Mouse (Mus musculus): ENCODE measurements at regions not wholly inside any gene's neighbourhood (a gene's known extent, or its start where the extent isn't known, plus 50 kb on each side); places are given as distances from the start of the nearest gene placed in this dataset.

GRCm38 (mm10) chr8:109012655-109013054 is 481.2 kb upstream of the Pmfbp1 start:
- DNase-seq (ENCODE audit: low spot score in 2 of 2), result no peak

- no peak for DNase-seq (ENCODE audit: low spot score in 2 of 2)
Observed at GRCm38 (mm10) chr8:109013577-109013976, 480.2 kb upstream of the Pmfbp1 start.

- peak in 1 of 2 experiments; percentile 11 for DNase-seq (ENCODE audit: low spot score in 2 of 2)
Observed at GRCm38 (mm10) chr8:109014746-109015145, 479.1 kb upstream of the Pmfbp1 start.

GRCm38 (mm10) chr8:109019565-109019964 is 474.3 kb upstream of the Pmfbp1 start:
- DNase-seq (ENCODE audit: low spot score in 2 of 2), result no peak

- no peak for DNase-seq (ENCODE audit: low spot score in 2 of 2)
Observed at GRCm38 (mm10) chr8:109020102-109020501, 473.7 kb upstream of the Pmfbp1 start.

GRCm38 (mm10) chr8:109027923-109028322 is 465.9 kb upstream of the Pmfbp1 start:
- DNase-seq (ENCODE audit: low spot score in 2 of 2), result no peak

- no peak for DNase-seq (ENCODE audit: low spot score in 2 of 2)
Observed at GRCm38 (mm10) chr8:109053608-109054007, 440.2 kb upstream of the Pmfbp1 start.

GRCm38 (mm10) chr8:109059152-109059551 is 434.7 kb upstream of the Pmfbp1 start:
- no peak for DNase-seq (ENCODE audit: low spot score in 2 of 2)

- no peak for DNase-seq (ENCODE audit: low spot score in 2 of 2)
Observed at GRCm38 (mm10) chr8:109062376-109062775, 431.5 kb upstream of the Pmfbp1 start.

GRCm38 (mm10) chr8:109073715-109074114 is 420.1 kb upstream of the Pmfbp1 start:
- no peak for DNase-seq (ENCODE audit: low spot score in 2 of 2)

- DNase-seq (ENCODE audit: low spot score in 2 of 2), result no peak
Observed at GRCm38 (mm10) chr8:109075006-109075405, 418.8 kb upstream of the Pmfbp1 start.

- DNase-seq (ENCODE audit: low spot score in 2 of 2), result no peak
Observed at GRCm38 (mm10) chr8:109079223-109079622, 414.6 kb upstream of the Pmfbp1 start.

- peak in 1 of 2 experiments; percentile 9 for DNase-seq (ENCODE audit: low spot score in 2 of 2)
Observed at GRCm38 (mm10) chr8:109081295-109081694, 412.5 kb upstream of the Pmfbp1 start.

- DNase-seq (ENCODE audit: low spot score in 2 of 2), result no peak
Observed at GRCm38 (mm10) chr8:109085134-109085533, 408.7 kb upstream of the Pmfbp1 start.

GRCm38 (mm10) chr8:109087781-109088180 is 406.0 kb upstream of the Pmfbp1 start:
- DNase-seq (ENCODE audit: low spot score in 2 of 2), result no peak

GRCm38 (mm10) chr8:109099671-109100070 is 394.2 kb upstream of the Pmfbp1 start:
- DNase-seq (ENCODE audit: low spot score in 2 of 2), result no peak

GRCm38 (mm10) chr8:109101416-109101815 is 392.4 kb upstream of the Pmfbp1 start:
- DNase-seq (ENCODE audit: low spot score in 2 of 2), result no peak

- DNase-seq (ENCODE audit: low spot score in 2 of 2), result no peak
Observed at GRCm38 (mm10) chr8:109104798-109105326, 389.0 kb upstream of the Pmfbp1 start.

GRCm38 (mm10) chr8:109105693-109106092 is 388.1 kb upstream of the Pmfbp1 start:
- DNase-seq (ENCODE audit: low spot score in 2 of 2), result no peak

GRCm38 (mm10) chr8:109106971-109107370 is 386.9 kb upstream of the Pmfbp1 start:
- no peak for DNase-seq (ENCODE audit: low spot score in 2 of 2)

- no peak for DNase-seq (ENCODE audit: low spot score in 2 of 2)
Observed at GRCm38 (mm10) chr8:109107762-109108161, 386.1 kb upstream of the Pmfbp1 start.

GRCm38 (mm10) chr8:109109390-109109789 is 384.4 kb upstream of the Pmfbp1 start:
- no peak for DNase-seq (ENCODE audit: low spot score in 2 of 2)

- DNase-seq (ENCODE audit: low spot score in 2 of 2), result no peak
Observed at GRCm38 (mm10) chr8:109121776-109122175, 372.1 kb upstream of the Pmfbp1 start.

- no peak for DNase-seq (ENCODE audit: low spot score in 2 of 2)
Observed at GRCm38 (mm10) chr8:109142495-109143158, 351.2 kb upstream of the Pmfbp1 start.

Measured in urinary bladder, adult 18-20 months (tissue).